Mouse (Mus musculus) gastrocnemius, adult 18-20 months (tissue): Measurements from ENCODE around the gene Flot2. TPM values are rescaled to one million over a fixed set of nuclear protein-coding genes. Genes with fewer than 3 reads are reported as not detected.

Source experiments
- DNase-seq: peaks from one replicate; pipeline ENCODE4 v3.0.0; 2021; ENCODE audit warnings: low spot score
- total RNA-seq, 2 experiments: library from RNA; stranded (reverse); gene quantifications; 2 replicates each; pipeline ENCODE4 v1.2.3; 2021

The Flot2 gene
- total RNA-seq, 2 experiments from 2014 or later, result 45.6 to 49.1 TPM

GRCm38 (mm10) chr11:78059833-78060757 lies 22.4 kb downstream of the Flot2 start:
- peak; percentile 79 for DNase-seq

DNA sequence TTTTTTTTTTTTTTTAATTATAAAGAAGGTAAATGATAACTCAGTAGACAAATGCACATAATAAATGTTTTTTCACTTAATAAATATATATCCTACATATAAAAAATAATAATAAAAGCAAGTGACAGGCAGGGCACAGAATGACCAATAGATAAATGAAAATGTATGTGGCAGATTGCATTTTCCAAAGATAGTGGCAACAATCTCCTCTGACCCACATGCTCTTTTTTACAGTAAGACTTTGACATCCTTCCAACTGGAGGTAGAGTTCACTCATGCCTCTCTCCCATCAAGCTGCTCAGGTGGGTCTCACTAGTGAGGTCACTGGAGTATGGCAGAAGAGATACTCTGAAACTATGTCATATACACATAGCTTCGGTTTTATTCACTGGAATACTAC lies 24.8 kb downstream of the Flot2 start:
- no peak for DNase-seq

DNA sequence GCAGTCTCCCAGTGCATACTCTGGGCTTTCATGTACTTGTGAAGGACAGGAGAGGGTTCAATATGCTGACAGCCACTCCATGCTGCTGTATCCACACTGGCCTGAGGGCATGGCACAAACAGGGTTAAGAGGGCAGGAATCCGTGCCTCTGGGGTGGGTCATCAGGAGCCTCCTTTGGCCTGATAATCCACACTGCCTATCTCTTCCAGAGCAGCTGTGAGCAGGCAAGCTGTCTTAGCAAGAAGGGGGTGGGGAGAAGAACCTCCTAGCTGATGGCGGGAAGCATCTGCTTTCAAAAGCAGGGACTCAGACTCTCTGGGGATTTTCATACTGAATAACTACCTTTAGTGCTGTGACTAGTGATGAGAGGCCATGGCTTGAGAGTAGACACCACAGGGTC lies 28.2 kb downstream of the Flot2 start:
- DNase-seq, result no peak

DNA sequence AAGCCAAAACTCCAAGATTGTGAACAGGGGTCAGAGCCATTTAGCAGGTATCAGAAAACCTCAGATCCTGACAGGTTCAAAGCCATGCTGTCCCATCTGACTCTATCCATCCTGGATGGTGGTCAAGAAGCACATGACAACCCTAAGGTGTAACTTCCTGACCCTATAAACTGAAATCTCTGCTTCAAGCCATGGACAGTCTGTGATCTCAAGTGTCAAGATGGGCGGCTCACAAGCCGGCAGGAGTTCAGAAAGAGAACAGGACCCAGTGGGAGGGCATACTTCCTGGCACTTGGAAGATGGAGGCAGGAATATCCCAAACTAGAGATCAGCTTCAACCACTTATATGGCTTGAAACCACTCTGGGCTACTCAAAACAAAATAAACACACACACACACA lies 28.9 kb downstream of the Flot2 start:
- DNase-seq, result no peak

- DNase-seq, result no peak
Measured at GRCm38 (mm10) chr11:78067566-78067965, 29.8 kb downstream of the Flot2 start.

DNA sequence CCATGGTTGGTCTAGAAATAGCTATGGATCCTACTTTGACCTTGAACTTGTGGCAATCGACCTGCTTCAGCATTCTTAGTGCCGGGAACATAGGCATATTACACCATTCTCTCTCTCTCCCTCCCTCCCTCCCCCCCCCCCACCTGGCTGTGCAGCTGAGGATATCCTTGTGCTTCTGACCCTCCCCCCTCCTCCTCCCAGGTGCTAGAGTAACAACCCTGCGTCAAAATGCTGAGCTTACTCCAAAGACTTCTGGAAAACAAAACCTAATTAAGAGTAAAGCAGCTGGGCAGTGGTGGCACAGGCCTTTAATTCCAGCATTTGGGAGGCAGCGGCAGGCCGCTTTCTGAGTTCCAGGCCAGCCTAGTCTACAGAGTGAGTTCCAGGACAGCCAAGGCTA lies 31.4 kb downstream of the Flot2 start:
- no peak for DNase-seq

DNA sequence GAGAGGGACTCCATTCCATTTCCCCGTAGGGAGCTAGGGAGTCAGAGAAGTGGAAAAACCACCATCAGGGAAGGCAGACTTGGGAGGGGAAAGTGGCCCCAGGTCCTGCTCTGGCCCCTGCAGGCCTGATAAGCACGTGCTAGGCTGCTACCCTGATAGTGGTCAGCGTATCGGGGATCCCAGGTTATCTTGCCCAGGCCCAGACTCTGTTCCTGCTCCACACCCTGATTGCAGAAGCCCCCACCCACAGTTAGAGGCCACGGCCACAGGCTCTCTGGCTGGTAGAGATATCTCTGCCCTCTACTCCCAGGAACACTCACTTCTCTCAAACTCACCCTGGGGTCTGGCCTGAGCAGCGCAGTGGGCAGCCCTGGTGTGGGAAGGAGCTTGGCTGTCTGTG lies 31.9 kb downstream of the Flot2 start:
- DNase-seq, result no peak

- DNase-seq, result no peak
Measured at GRCm38 (mm10) chr11:78071938-78072337, 34.2 kb downstream of the Flot2 start.

DNA sequence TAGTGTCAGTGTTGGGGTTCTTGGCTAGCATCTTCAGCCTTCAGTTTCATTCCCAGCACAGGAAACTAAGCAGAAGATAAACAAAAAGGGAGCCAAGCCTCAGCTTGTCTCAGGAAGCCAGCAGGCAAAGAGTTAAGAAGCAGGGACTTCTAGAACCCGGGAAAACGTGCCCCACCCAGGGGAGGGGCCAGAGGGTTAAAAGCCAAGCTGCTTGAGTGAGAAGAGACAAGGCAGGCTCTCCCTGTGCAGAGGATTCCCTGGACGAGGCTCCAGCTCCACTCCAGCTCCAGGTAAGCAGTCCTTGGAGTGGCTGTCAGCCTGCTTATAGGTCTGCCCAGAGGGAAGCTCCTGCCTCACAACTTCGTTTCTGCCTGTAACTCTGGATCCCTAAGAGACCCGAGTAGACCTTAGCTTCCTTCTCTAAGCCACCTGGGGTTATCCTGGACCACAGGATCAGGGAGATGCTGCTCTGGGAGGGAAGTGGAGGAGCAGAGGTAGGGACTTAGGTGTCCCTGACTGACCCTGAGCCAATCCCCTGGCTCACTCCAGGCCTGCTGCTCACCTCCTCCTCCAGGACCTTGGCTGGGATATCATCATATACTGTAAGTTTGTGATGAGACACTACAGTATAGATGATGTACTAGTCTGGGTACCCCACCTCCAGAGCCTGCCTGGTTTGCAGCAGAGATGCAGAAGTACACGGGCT lies 34.8 kb downstream of the Flot2 start:
- DNase-seq, result no peak

DNA sequence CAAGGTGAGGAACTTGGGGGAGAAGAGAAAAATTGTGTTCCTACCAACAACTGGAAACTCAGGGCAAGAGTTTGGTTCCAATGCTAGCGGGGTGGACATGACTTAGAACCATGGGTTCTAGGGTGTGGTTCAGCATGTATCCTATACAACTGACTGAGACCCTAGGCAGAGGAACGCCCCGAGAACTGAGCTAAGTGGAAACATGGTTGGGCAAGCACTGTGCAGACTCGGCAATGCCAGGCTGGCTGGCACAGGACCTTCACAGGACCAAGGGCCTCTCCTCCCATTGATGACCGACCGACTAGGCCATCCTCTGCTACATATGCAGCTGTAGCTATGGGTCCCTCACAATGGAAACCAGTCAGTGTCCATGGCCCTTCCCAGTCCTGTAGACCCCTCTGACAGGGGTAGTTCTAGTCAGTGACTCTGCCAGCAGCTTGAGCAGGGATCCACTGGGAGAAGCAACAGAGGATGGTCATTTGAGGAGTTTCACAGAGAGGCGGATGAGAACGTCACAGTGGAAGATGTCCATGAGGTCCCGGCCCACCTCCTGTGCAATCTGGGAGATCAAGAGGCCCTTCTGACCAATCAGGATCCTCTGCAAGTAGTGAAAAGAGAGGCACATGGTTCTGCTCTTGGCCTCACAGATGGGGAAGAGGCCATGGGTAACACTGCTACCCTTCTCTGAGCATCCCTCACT lies 36.0 kb downstream of the Flot2 start:
- no peak for DNase-seq

DNA sequence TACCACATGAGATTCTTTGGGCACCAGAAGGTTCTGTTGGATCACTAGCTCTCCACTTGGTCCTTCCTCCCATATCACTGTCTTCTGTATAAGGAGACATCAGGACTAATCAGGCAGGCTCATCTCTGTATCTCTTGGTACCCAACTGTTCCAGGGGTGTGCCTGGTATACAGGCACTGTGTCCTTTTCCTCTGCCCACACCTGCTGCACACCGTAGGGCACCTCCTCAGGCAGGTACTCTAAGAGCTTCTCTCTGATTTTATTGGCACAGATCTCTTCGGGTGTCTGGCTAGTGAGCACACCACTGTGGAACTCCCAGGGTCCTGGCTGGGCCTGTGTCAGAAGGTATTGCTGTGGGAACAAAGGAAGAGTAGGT lies 36.5 kb downstream of the Flot2 start:
- DNase-seq, result no peak

DNA sequence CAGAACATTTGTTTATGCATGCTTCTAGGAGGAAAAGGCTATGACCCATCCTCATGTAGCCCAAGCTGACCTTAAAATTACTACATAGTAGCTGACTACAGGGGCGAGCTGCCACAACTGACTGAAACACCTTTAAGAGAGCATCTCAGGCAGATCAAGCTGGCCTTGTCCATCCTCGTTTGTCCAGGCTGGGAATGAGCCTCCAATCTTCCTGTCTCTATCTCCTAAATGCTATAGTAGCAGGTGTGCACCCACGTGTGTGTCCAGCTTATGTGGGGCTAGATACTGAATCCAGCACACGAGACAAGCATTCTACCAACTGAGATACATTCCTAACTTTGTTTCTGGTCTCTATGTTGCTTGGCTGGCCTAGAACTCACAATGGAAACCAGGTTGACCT lies 36.9 kb downstream of the Flot2 start:
- DNase-seq, result no peak

- peak; percentile 80 for DNase-seq
Measured at GRCm38 (mm10) chr11:78079961-78080921, 42.5 kb downstream of the Flot2 start, which contains the start of gene Eral1. Eral1 (minus strand) TSS chr11:78080383.

DNA sequence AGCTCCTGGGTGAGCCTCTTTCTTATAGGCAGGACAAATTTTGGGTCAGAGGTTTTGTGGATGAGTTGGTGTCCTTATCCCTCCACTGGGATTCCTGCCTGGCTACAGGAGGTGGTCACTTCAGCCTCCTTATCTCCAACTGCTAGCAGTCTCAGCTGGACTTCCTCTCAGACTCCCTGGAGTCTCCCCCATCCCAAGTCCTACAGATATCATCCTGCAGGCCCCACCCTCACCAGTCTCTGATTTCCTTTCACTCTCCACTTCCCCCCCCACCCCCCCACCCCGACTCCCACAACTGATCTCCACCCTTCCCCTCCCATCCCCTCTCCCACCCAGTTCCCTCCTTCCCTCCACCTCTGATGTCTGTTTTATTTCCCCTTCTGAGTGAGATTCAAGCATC lies 45.9 kb downstream of the Flot2 start:
- DNase-seq, result no peak

DNA sequence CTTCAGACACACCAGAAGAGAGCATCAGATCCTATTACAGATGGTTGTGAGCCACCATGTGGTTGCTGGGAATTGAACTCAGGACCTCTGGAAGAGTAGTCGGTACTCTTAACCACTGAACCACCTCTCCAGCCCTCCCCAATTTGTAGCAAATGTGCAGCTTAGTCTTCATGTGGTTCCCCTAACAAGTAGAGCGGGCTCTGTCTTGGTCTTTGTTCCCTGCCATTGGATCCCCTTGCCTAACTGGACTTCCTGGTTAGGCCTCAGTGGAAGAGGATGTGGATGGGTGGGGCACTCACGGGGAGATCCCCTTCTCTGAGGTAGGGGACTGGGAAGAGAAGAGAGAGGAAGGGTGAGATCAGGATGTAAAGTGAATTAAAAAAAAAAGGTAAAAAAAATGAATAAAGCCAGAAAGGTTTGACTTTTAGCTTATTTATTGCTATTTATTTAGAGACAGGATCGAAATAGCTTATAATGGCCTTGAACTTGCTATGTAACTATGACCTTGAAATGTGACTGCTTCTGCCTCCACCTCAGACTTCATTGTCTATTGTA lies 49.3 kb downstream of the Flot2 start:
- no peak for DNase-seq

- no peak for DNase-seq
Measured at GRCm38 (mm10) chr11:78087756-78088281, 50.1 kb downstream of the Flot2 start.

- no peak for DNase-seq
Measured at GRCm38 (mm10) chr11:78094137-78094503, 56.4 kb downstream of the Flot2 start.

GRCm38 (mm10) chr11:78094504-78095143 lies 56.9 kb downstream of the Flot2 start, which contains the start of gene Fam222b:
Fam222b (plus strand) TSS chr11:78094660.
- peak; percentile 93 for DNase-seq

DNA sequence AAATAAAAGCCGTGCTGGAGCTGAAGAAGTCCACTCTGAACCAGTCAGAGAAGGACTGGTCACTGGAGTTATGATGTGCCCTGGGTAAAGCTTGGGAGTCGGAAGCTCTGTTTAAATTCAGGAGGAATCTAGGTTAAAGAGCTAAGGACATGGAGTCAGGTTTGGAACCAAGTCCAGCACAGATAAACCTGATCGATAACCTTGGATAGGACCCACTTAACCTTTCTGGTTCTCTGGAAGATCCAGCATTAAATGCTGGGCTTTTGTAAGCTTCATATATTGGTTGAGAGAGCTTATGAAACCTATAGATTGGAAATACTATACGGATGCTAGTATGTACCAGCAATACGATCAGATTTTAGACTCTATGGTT lies 57.4 kb downstream of the Flot2 start:
- DNase-seq, result no peak

GRCm38 (mm10) chr11:78097077-78097476 lies 59.3 kb downstream of the Flot2 start:
- DNase-seq, result no peak
